Mouse (Mus musculus) hematopoietic stem cell, adult 5-6 weeks (primary cell): Measurements from ENCODE around the gene Hist1h2bc. TPM values are rescaled to one million over a fixed set of nuclear protein-coding genes. Genes with fewer than 3 reads are reported as not detected.
"Not testable (repeated sequence)": the region's sequence is repeated elsewhere in the genome, so short reads cannot be mapped to it uniquely, and the experiment has no call there.

Source experiments
- ATAC-seq, 2 experiments: fragments of 125-278 bp in 1 of 2; replicated peaks in 1 of 2; 2 replicates each; pipeline ENCODE4 v1.8.0; 2016 to 2017; ENCODE audit warnings: inconsistent platforms in 2 of 2, mild to moderate bottlenecking in 2 of 2, moderate number of reproducible peaks in 2 of 2, low read depth in 1 of 2, moderate TSS enrichment in 1 of 2; ENCODE audit not compliant: low FRiP score in 2 of 2, poor library complexity in 2 of 2, severe bottlenecking in 2 of 2, insufficient read depth in 1 of 2, low TSS enrichment in 1 of 2
- total RNA-seq: library from RNA; stranded (forward); fragments of 172-1452, 232-1000 nt; gene quantifications from 2 replicates; pipeline ENCODE4 v1.2.3, GENCODE M21; 2017

Gene Hist1h2bc
- total RNA-seq, 1 experiment from 2014 or later: 109 TPM

DNA sequence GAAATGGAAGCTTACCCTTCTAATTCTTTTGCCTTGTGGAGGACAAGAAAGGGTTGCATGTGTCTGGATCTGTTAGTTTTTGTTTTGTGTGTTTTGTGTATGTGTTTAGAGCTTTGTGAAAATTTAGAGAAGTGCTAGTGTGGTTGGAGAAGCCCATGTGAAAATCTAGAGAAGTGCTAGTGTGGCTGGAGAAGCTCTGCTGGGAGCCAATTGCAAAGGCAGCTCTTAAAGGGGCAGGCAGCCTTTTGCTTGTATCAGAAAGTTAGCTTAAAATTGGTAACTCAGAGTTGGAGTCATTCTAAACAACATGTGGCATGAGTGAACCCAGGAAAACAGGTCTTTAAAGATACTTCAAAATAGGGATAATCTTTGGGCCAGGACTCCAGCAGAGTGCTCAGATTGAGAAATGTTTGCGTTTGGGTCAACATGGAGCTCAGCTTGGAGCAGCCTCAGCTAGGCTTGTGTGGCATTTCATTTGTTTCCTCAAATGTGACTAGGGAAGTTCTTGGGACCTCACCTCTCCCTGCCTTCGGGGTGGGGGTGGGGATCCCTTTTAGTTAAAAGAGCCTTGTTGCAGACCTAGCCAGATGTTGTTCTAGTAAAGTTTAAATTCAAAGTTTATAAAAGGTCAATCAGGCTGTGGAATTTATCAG is 33.7 kb downstream of the Hist1h2bc start:
- not testable (repeated sequence) for ATAC-seq

DNA sequence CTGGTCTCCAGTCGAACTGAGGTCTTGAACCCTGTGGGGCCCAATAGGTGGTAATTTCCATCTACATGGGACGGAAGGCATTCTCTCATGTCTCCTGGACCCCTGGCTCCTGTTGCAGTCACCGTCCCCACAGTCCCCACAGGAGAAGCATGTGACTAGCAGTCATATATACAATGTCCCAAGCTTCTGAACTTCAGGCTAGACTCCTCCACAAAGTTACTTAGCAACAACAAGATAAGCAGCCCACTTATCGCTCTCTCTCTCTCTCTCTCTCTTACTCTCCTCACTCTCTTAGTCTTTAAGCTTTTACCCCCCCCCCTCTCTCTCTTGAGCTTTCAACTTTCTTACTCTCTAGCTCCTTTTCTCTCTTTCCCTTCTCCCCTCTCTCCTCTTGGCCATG is 40.2 kb downstream of the Hist1h2bc start:
- no peak for ATAC-seq

DNA sequence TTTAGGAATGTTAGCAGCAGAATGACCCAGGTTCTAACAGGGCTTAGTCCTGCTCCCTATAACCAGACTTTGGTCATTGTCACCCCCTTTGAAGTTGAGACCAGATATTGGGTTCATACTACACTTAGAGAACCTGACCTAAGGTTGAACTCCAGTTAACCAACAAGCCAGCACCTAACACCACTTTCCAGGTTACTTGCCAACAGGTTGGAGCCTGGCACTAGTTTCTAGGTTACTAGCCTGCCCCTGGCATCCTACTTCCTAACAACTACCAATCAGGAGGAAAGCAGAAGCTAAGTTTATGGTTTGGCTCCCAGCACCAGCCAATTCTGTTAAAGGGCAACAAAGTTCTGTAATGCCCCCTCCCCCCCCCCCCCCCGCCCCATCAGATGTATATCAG is 41.2 kb downstream of the Hist1h2bc start:
- no peak for ATAC-seq

DNA sequence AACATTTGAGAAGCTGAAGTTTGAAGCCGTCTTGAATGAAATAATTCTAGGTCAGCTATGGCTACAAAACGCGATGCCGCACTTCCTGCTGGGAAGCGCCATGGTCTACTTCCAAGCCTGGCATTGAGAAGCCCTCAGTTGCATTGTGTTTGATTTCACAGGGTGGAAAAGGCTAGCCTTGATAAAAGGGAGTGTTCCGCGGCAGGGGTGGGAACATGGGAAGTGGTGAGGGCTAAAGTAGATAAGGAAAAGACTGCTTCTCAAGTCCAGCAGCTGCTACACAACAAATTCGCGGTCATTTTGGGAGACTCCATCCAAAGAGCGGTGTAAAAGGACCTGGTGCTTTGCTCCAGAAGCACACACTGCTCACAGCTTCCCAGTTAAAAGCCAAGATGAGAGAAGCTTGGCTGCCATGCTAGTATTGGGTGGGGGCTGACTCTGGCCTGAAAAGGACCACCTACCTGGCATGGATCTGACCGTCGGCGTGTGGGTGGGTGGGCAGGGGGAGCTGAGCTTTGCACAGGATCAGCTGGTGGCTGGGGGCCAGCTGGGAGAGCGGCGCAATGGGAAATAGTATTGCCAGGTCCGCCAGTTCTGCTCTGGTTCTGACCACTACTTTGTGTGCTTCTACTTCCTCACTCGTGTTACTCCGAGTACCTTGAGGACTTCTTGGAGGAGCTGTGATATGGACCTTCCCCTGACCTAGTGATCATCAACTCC is 44.6 kb downstream of the Hist1h2bc start:
- ATAC-seq: 0 out of 4 replicates have a peak, but pooled peaks of 1 of the 2 experiments have one; percentile 16

DNA sequence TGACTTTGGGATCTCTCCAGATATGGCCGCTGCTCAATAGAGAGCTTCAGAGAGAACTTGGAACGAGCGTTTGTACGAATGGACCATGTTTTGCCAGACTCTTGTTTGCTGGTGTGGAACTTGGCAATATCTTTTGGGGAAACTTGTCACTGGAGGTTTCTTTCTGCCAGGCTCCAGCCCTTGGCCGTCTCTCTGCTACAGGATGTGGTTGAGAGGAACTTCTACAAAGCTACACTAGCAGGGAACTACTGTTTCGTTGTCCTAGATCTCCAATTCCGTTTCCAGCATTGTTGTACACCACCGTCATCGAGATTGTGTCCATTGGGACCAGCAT is 45.2 kb downstream of the Hist1h2bc start:
- peak; percentile 42 to 70; a peak in 3 of 4 replicates for ATAC-seq

DNA sequence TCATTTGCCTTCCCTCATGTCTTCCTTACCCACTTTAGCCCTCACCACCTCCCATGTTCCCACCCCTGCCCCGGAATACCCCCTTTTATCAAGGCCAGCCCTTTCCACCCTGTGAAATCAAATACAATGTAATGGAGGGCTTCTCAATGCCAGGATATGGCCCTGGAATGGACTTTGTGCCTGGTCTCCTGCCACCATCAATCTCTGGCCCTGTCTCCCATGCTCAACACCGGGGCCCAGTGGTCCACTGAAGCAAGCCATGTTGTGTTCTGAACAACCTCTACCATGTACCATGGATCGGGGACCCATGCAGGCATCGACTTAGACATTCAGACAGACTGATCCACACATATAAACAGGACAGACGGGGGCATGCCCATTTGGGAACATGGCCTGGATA is 45.7 kb downstream of the Hist1h2bc start:
- ATAC-seq: no peak

DNA sequence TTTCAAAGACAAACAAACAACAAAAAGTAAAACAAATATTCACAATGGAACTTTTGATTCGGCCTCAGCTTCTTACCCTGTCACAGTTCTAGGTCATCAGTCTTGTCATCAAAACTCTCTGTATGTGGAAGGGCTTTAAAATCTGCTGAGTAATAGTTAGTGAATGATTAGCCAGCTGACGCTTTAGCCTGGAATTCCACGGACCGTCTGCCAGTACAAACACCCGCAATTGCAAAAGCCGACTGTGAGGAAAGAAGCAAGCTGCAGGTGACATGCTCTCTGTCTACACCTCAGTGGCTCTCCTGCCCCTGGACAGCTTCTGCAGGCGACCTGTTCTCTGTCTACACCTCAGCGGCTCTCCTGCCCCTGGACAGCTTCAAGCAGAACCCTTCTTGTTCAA is 46.5 kb downstream of the Hist1h2bc start:
- no peak for ATAC-seq

DNA sequence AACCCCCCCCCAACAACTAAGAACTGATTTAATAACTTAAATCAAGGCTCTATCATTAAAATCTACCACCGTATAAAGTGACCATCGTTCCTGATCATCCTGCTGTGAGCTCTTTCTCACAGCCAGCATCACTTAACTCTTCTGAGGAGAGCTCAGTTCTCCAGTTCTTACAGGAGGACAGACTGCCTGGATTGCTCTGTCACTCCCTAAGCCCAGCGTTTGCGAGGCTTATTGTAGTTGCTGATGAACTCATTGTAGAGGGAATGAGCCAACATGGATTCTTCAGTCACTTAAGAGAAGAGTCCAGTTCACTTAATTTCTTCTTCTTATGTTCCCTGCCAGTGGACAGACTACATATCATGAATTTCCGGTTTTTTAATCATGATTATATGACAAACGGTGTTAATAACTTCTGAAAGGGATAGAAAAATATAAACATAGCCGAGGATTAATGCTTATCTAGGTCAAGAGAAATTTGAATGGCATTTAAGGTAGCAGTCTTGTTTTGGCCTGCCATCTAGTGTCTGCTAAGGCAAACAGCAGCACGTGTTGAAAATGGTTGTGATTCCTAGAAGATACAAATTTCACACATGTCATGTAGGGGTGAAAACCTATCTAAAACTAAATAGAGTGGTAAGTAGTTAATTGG is 48.3 kb downstream of the Hist1h2bc start:
- peak; percentile 59 to 64; a peak in 2 of 4 replicates for ATAC-seq

DNA sequence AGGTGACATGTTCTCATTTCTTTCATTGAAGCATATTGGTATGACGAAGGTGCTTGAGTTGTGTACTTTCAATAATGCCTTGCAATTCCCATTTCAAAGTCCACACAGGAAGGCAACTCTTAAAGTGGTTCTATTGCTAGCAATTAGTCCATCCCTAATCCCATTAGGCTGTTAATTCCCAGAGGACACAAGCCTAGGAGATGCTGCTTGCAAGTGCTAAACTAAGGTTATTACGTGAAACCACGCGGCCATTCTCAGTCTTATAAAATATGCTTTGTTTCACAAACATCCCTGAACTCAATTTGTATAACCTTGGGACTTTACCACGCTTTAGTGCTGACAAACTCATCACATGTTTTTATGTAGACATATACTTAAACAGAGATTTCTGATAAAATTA is 53.1 kb downstream of the Hist1h2bc start:
- ATAC-seq: no peak

DNA sequence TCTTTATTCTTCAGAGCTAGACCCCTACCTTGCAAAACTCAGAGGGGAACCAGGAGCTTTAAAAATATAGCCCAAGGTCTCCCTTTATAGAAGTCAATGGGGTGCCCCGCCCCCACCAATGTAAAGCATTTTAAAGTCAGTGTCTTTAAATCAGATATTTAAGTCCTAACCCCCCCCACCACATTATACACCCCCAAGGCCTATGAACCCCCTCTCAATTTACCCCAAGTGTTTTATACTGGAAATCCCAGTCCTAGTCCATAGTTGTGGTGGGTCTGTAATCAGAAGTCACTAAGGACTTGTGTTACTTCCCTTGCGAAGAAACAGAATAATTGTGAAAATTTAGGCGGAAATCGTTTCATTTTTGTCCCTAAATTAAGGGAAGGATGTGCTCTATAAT is 54.0 kb downstream of the Hist1h2bc start:
- no peak for ATAC-seq

DNA sequence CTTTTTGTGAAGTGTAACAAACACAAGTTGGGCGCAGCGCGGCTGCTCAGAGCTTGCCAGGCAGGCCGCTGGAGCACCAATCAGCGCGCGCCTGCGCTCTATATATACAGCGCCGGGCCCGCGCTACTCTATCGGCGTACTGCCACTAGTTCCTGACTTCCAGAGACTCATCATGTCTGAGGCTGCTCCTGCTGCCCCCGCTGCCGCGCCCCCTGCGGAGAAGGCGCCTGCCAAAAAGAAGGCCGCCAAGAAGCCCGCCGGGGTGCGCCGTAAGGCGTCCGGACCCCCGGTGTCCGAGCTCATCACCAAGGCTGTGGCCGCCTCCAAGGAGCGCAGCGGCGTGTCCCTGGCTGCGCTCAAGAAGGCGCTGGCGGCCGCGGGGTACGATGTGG is 54.7 kb downstream of the Hist1h2bc start, which contains the start of gene Hist1h1c:
Hist1h1c (plus strand) TSS at position 132 of the 392 bp plus-strand sequence.
- ATAC-seq: peak; percentile 64 to 69

DNA sequence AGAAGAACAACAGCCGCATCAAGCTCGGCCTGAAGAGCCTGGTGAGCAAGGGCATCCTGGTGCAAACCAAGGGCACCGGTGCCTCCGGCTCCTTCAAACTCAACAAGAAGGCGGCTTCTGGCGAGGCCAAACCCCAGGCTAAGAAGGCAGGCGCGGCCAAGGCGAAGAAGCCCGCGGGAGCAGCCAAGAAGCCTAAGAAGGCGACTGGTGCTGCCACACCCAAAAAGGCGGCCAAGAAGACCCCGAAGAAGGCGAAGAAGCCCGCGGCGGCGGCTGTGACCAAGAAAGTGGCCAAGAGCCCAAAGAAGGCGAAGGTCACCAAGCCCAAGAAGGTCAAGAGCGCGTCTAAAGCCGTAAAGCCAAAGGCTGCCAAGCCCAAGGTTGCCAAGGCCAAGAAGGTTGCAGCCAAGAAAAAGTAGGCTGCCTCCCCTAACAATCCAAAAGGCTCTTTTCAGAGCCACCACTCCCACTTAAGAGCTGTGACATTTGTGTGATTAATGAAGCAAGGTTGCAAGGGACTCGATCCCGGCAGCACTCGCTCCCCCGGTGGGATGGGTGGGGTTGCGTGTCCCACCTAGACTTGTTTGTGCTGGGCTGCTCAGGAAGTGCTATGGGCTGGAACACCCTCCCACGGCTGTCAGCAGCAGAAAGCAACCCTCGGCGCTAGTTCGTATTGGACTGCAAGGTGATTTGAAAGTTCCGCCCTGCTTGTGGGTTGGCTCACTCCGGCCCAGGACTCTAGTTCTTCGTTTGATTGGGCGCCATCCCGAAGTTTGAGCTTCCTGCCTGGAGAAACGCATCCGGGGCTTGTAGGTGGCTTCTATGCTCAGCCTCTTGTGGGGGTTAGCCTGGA is 55.3 kb downstream of the Hist1h2bc start:
- peak; percentile 79 to 84 for ATAC-seq

DNA sequence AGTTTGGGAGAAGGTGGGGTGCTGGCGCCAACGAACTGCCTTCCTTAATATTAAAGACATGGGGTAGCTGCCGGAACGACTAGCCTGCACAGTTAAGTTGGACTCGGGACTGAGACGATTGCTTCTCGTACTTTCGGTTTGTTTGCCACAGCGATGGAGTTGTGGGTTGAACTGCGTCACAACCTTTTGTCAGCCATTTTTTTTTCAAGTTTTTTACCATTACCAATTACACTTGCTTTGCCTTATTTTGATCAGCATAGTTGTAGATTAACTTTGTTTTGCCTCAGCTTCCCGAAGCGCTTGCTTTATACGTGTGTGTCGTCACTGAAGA is 55.9 kb downstream of the Hist1h2bc start:
- peak; percentile 44 to 48 for ATAC-seq

DNA sequence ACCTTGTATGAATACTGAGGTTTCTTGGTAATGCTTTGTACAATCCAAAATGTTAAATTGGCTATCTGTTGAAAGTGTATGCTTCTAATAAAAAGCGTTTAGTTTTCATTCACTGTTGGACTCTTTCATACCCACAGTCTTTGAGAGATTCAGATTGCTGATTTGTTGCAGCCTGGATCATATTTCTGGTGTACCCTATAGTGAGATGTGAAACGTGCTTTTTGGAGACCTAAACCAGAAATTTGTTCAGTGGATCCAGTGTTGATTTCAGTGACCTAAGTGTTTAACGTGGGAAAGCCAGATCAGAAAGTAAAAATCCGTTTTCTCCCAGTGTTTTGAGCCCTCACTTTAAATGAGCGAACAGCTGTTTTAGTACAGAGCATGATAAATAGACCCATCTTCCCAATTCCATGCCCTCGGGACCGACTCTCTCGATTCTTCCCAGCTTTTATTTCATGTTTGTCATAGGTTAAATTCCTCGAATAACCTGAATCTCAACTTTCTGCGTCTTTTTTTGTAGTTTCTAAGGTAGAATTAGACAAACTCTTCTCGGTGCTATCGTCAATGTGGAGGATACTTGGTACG is 56.3 kb downstream of the Hist1h2bc start:
- no peak for ATAC-seq

DNA sequence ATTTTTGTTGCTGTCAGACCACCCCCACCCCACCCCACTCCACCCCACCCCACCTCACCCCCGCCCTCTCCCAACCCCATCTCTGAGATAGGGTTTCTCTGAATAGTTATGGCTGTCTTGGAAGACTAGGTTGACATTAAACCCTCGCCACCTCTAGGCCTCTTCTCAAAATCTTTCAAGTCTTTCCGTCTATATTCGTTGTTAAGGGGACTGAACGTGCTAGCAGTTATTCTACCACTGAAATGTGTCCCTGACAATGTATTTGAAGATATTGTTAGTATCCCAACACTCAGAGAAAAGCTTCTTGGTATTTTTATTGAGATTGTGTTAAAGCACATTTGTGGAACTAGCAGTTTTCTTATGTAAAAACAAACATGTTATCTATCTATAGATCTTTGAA is 56.9 kb downstream of the Hist1h2bc start:
- ATAC-seq: no peak

DNA sequence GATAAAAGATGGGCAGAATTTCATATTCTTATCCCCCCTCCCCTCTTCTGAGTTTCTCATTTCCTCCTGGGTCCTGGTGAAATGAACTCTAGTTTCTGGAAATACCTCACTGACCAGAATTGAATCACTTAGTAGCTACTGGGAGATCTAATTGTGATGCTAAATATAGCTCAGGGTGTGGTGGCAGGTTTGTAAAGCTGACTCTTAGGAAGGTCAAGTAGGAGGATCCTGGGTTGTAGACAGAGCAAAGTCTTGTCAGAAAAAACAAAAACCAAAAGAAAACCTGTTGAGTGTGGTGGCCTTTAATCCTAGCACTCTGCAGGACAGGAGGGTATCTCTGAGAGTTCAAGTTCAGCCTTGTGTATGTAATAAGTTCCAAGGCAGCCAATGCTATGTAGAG is 58.0 kb downstream of the Hist1h2bc start:
- ATAC-seq: no peak
